Mouse (Mus musculus) ES-Bruce4 (cell line): ENCODE measurements around the gene Slco6c1. TPM values are rescaled to one million over a fixed set of nuclear protein-coding genes. Genes with fewer than 3 reads are reported as not detected.

Experiments
- H3K27ac ChIP-seq: 2 replicates; pipeline ENCODE4 v1.5.1; 2012; ENCODE audit warnings: low read length, inconsistent platforms; ENCODE audit not compliant: insufficient read depth
- H3K27me3 ChIP-seq: 2 replicates; pipeline ENCODE4 v1.6.1; 2012; ENCODE audit warnings: mild to moderate bottlenecking, low read length, inconsistent platforms; ENCODE audit not compliant: control insufficient read depth, poor library complexity, insufficient read depth, severe bottlenecking
- H3K36me3 ChIP-seq: 2 replicates; pipeline ENCODE4 v1.6.1; 2012; ENCODE audit warnings: inconsistent platforms, mild to moderate bottlenecking, low read length, moderate library complexity; ENCODE audit not compliant: control insufficient read depth, poor library complexity, insufficient read depth, severe bottlenecking
- H3K4me1 ChIP-seq: one replicate; pipeline ENCODE4 v1.8.1; 2011; ENCODE audit warnings: low read length; ENCODE audit not compliant: control insufficient read depth, insufficient read depth
- H3K4me3 ChIP-seq: 2 replicates; pipeline ENCODE4 v1.5.1; 2011; ENCODE audit warnings: low read depth, mild to moderate bottlenecking, low read length
- H3K9ac ChIP-seq: 2 replicates; pipeline ENCODE4 v1.6.1; 2012; ENCODE audit warnings: low read depth, mild to moderate bottlenecking, inconsistent platforms; ENCODE audit not compliant: poor library complexity, severe bottlenecking
- H3K9me3 ChIP-seq: replicated peaks from 2 replicates; pipeline ENCODE4 v1.6.1; 2012; ENCODE audit warnings: mild to moderate bottlenecking, low read length, inconsistent platforms; ENCODE audit not compliant: control insufficient read depth, poor library complexity, insufficient read depth, severe bottlenecking
- CTCF ChIP-seq: IDR thresholded peaks from one replicate; pipeline ENCODE4 v1.8.1; 2011; ENCODE audit warnings: low read depth, low read length
- EP300 ChIP-seq: IDR thresholded peaks from 2 replicates; pipeline ENCODE4 v1.6.1; 2011; ENCODE audit warnings: low read depth, low read length; ENCODE audit not compliant: insufficient read depth
- POLR2A ChIP-seq: IDR thresholded peaks from one replicate; pipeline ENCODE4 v1.8.1; 2011; ENCODE audit warnings: low read length; ENCODE audit not compliant: insufficient read depth
- polyA plus RNA-seq: library from polyadenylated mRNA; stranded (reverse); fragments of >200 nt; gene quantifications from 2 replicates; pipeline ENCODE4 v1.2.4, GENCODE M21; 2011; ENCODE audit warnings: low read depth; ENCODE audit not compliant: missing spikeins, insufficient read depth, insufficient read length

The Slco6c1 gene
- polyA plus RNA-seq, 1 experiment: not detected

- H3K9ac ChIP-seq: no peak overlapping the region
- TF ChIP-seq POLR2A: no peak
- no peak for TF ChIP-seq EP300
- no peak for TF ChIP-seq CTCF
- H3K27me3 ChIP-seq: no peaks in the 10 kb centered on the region
- no peak overlapping the region for H3K27ac ChIP-seq
- no peaks in the 10 kb centered on the region for H3K9me3 ChIP-seq
- H3K4me1 ChIP-seq: no peaks in the 10 kb centered on the region
- no peak overlapping the region for H3K4me3 ChIP-seq
- H3K36me3 ChIP-seq: no peaks in the 10 kb centered on the region
These were observed 109.1 kb downstream of the Slco6c1 start for GRCm38 (mm10) chr1:97018978-97019377.
